21 mouse cellular contexts compared by ENCODE assay signal in genomic region chr17:85758581-85759098, GRCm38 (mm10).
"Had no signal": no experiment of that assay in that cellular context is flagged by ENCODE, and none has a peak within 500 bp of the region (broad histone marks: within the 10 kb centered on the region; RNA-seq: fewer than 3 reads in every experiment).

No protein-coding gene starts in this region.

- H3K4me2 ChIP-seq: kidney, embryonic 15.5 days; liver, embryonic 13.5 days; midbrain, embryonic 11.5 days; neural tube, embryonic 12.5 days; neural tube, embryonic 15.5 days had no signal

- H3K4me3 ChIP-seq: kidney, embryonic 15.5 days; left cerebral cortex, adult 2 months; liver, embryonic 13.5 days; neural tube, embryonic 12.5 days; neural tube, embryonic 15.5 days had no signal

- H3K27ac ChIP-seq: kidney, embryonic 15.5 days; left cerebral cortex, adult 2 months; liver, embryonic 13.5 days; neural tube, embryonic 12.5 days; neural tube, embryonic 15.5 days; stomach, postnatal 0 days had no signal

- H3K9me3 ChIP-seq: kidney, embryonic 15.5 days; liver, embryonic 13.5 days had no signal

- DNase-seq: kidney, adult 11 months; kidney, adult 8-10 months; kidney, postnatal 10 days; kidney, postnatal 36 days; layer of hippocampus, postnatal 36 days; liver, embryonic 13.5 days; lung, postnatal 36 days; midbrain, embryonic 14.5 days; right cerebral cortex, adult 18-20 months; right cerebral cortex, postnatal 14 days; right cerebral cortex, postnatal 4 days; thymus, adult 2 months; thymus, postnatal 14 days; thymus, postnatal 4 days had no signal

- H3K27me3 ChIP-seq: kidney, embryonic 15.5 days; liver, embryonic 13.5 days; neural tube, embryonic 12.5 days; neural tube, embryonic 15.5 days had no signal

- ATAC-seq: lung, postnatal 0 days had no signal

- H3K36me3 ChIP-seq: kidney, embryonic 15.5 days; liver, embryonic 13.5 days; neural tube, embryonic 12.5 days; neural tube, embryonic 15.5 days had no signal

- H3K9ac ChIP-seq: kidney, embryonic 15.5 days; liver, embryonic 13.5 days; neural tube, embryonic 12.5 days; neural tube, embryonic 15.5 days had no signal

- H3K4me1 ChIP-seq: liver, embryonic 13.5 days; neural tube, embryonic 12.5 days had no signal
